Mouse (Mus musculus) spleen, adult 12 weeks (tissue): ENCODE measurements around the gene Csmd2.
"Not testable (repeated sequence)": the region's sequence is repeated elsewhere in the genome, so short reads cannot be mapped to it uniquely, and the experiment has no call there.

Experiments
- DNase-seq: peaks from one replicate; pipeline ENCODE4 v3.0.0; 2022; ENCODE audit warnings: low spot score

Csmd2 gene

GRCm38 (mm10) chr4:128048716-128049115, 61.1 kb downstream of the Csmd2 start:
- DNase-seq, result no peak

- DNase-seq, result no peak
Observed at GRCm38 (mm10) chr4:128052701-128053100, 65.0 kb downstream of the Csmd2 start.

DNA sequence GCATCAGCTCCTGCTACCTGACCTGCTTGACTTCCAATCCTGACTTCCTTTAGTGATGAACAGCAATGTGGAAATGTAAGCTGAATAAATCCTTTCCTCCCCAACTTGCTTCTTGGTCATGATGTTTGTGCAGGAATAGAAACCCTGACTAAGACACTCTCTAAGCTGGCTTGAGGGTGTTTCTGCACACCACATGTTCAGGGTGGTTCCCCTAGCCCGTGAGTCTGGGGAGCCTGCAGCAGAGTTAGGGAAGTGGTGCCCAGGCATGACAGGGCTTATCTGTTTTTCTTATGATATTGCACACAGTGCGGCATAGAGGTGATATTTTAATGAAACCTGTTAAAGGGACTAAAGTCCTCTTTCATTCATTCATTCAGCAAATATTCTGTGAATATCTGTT, 73.6 kb downstream of the Csmd2 start:
- DNase-seq, result not testable (repeated sequence)

- DNase-seq, result no peak
Observed at GRCm38 (mm10) chr4:128067189-128067588, 79.5 kb downstream of the Csmd2 start.

DNA sequence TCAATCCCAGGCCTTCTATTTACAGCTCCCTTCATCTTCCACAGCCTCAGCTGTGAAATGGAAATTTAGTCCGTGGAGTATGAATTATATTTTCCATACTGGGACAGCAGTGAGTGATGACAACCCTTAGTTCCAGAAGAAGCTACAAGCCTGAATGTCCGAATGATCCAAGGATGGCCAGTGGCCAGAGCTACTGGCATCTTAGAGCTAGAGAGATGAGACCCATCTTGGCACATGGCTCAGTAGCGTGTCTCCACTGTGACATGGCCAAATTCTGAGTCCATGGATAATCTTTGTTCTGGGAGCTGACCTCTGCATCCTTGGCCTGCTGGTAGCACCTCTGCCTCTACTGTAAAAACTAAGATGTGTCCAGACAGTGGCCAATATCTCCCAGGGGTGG, 96.8 kb downstream of the Csmd2 start:
- DNase-seq, result no peak

- no peak for DNase-seq
Observed at GRCm38 (mm10) chr4:128085096-128085495, 97.4 kb downstream of the Csmd2 start.

DNA sequence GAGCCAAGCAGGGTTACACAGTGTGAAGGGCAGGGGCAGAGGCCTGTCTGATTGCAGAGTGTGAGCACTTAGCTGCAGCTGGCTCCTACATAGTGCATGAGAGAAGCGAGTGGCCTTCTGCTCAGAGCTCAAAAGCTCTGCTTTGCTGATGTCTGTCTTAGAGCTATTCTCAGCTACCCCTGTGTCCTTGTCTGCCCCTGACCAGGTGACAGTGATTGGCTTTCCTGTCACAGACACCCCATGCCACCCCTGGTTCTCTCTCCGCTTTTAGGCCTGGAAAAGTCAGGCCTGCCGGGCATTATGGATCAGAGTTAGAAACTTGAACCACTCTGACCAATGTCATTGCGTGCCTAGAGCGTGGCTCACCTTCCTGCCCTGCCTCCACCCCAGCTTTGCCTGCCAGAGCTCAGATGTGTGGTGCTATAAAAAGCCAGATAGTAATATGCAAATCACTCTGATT, 99.5 kb downstream of the Csmd2 start:
- no peak for DNase-seq

DNA sequence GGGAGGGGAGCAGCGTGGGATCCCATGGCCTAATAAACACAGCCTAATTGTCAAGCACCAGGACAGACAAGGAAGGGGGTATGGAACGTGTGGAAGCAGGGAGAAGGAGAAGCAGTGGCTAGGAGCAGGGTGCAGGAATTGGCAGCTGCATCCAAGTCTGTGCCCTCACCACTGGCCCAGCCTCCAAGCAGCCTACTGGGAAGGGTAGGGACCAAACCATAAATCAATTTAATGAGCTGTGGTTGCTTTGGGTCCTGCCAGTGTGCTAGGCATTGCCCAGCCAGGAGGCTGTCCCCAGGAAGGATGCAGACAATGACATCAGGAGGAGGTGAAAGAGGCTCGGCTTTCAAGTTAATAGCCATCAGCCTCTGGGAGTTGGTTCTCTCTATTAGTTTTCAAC, 100.0 kb downstream of the Csmd2 start:
- no peak for DNase-seq

GRCm38 (mm10) chr4:128088264-128088663, 100.6 kb downstream of the Csmd2 start:
- DNase-seq, result no peak

DNA sequence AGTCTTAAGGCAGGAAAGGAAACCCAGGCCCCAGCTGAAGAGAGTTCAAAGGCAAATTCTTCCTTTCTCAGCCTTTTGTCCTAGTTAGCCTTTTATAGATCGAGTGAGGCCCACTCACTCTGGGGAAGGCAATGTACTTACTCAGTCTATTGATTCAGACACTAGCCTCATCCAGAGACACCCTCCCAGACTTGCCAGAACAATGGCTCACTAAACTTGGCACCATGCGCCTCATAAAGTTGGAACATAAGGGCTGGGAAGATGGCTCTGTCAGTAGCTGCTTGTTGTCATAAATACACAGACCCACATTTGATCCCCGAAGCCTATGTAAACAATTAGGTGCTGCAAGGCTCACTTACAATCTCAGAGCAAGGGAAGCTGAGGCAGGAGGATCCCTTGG, 104.3 kb downstream of the Csmd2 start:
- DNase-seq, result no peak

- DNase-seq, result no peak
Observed at GRCm38 (mm10) chr4:128099515-128099914, 111.9 kb downstream of the Csmd2 start.

DNA sequence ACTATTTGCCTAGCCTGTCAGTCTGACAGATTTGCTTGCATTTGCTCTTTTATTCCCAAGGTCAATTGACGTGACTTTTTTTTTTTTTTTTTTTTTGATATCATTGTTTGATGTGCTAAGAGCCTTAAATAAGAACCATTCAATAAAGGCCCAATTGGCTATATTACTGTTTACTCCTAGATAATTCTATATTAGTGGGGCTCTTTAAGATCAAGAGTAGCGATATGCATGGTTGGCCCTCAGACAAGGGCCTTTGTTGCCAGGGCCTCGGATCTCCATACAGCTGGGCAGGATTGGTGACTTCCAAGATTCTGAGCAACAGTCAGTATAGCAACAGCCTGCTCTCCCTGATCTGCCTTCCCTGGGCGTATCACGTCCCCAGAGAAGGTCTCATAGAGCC, 112.9 kb downstream of the Csmd2 start:
- DNase-seq, result no peak

DNA sequence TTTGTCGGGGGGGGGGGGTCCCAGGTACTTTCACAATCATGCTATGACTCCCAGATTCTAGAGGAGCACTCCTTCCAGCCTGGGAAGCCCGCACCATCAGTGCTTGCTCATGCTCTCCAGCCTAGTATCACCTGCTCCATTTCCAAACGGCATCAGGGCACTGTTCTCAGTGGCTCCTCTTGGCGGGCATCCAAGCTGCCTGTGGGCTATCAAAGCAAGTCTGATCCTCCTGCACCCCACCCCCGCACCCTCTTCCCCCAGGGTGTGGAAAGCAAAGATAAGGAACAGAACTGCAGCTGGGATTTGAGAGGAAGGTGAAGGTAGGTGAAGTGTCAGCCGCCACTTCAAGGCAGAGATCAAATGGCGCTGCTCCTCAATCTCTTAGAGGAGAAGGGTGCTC, 128.7 kb downstream of the Csmd2 start:
- no peak for DNase-seq

DNA sequence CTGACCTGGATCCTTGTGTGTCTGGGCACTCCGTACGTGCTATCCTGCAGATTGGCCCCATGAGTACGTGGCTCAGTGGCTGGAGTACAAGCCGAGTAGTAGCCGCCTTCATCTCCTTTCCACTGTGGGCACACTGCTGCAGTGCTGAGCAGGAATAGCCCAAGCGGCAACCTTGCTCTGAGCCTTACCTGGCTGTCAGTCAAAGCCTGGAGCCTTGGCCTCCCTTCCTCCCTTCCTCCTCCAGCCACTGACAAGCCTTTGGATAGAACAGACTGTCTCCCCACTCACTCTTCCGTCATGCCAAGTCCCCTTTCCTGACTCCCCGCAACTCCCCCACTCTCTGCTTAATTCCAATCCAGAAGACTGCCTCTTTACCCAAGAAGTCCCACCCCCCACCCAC, 135.6 kb downstream of the Csmd2 start:
- no peak for DNase-seq

DNA sequence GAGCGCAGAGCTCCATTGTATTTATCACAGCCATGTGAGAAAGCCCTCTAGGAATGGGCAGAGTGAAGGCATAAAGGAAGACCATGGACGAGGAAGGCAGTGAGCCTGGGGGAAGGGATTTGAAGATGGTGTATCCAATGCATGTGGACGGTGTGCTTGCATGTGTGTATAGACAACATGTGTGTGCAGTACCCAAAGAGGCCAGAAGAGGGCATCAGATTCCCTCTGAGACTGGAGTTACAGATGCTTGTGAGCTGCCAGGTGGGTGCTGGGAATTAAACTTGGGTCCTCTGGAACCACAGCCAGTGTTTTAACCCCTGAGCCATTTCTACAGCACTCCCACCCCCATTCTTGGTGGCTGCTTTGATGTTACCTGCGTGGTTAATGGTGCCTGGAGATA, 137.1 kb downstream of the Csmd2 start:
- no peak for DNase-seq

GRCm38 (mm10) chr4:128128546-128128945, 140.9 kb downstream of the Csmd2 start:
- DNase-seq, result no peak

GRCm38 (mm10) chr4:128130611-128131142, 143.0 kb downstream of the Csmd2 start:
- DNase-seq, result no peak

- no peak for DNase-seq
Observed at GRCm38 (mm10) chr4:128131666-128132065, 144.0 kb downstream of the Csmd2 start.

DNA sequence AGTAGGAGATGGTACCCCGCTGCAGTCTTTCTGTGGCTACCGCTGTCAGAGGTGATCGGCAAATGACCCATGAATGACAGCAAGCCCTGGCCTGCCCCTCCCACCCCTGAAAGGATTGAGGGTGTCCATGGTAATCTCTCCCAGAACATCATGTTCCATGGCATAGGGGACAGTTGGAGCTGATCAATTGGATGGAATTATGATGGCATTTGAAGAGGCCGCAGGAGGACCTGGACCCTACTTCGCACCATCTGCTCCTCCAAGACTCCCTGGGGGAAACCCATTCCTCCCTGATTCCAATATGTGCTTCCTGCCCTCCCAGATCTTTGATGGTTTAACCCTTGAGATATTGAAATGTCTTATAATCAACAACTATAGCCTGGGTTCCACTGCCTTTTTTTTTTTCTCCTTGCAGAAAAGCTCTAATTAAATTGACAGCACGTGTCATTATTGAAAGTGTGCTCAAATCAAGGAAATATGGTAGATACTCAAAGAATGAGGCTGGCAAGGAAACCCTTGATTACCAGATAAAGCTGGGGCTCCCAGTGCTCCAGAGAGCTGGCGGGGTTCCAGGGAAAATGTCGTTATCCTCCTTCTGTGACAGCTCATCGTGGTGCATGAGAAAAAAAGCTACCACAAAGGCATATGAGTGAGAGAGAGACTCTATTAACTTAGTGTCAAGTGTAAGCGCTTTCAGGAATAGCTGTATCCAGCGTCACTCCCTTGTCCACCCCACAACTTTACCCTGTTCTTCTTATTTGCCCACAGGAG, 145.4 kb downstream of the Csmd2 start:
- DNase-seq, result no peak

DNA sequence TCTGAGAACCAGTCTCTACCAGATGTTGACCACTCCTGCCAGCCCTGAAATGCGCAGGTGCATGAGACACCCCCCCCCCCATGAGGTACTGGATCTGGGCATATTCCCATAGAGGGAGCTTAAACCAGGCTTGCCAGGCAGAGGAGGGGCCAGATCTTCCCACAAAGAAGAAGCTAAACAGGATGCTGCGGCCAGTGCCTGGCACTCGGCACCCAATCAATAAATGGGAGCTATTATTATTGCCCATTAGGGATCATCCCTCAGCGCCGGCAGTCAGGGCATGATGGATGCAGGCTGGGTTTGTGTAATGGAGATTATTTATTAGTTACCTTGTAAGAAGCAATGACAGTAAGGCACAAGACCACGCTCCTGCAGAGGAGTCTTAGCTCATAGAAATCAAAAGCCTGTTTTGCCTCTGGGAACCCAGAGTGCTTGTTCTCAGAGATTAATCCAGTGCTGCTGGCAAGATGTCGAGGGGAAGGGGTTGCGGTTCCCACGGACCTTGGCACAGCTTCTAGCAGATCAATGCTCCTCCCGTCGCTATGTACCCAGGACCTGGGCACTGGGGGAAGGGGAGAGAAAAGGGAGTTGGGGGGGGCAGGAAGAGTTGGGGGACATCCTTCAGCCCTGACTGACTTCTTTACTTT, 146.8 kb downstream of the Csmd2 start:
- no peak for DNase-seq

DNA sequence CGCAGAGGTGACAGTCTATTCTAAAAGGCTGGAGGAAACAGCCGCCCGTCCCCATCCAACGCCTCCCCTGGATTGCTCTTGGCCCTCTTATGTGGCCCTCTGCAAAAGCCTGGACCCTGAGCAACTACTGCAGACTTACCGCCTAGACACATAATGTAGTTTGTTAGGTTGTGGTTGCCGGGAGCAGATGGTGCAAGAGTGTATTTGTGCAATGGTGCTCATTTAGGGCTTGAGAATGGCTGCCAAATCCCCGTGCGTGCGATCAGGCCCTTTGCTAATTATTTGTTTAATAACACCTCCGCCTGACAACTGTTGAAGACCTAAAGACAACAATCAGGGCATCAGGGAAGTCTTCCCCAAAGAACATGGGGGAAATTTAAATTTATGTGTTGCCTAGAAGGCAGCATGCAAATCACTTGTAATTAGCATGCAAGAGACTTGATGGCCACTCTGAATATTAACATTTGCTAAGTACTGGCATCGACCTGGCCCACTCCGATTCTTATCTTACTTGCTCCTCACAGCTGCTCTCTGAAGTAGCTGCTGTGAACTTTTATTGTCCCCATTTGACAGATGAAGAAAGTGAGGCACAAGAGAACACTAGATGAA, 147.5 kb downstream of the Csmd2 start:
- DNase-seq, result no peak

- no peak for DNase-seq
Observed at GRCm38 (mm10) chr4:128139991-128140390, 152.3 kb downstream of the Csmd2 start.
